ENCODE assay signal across 31 mouse cellular contexts in the genomic region with DNA sequence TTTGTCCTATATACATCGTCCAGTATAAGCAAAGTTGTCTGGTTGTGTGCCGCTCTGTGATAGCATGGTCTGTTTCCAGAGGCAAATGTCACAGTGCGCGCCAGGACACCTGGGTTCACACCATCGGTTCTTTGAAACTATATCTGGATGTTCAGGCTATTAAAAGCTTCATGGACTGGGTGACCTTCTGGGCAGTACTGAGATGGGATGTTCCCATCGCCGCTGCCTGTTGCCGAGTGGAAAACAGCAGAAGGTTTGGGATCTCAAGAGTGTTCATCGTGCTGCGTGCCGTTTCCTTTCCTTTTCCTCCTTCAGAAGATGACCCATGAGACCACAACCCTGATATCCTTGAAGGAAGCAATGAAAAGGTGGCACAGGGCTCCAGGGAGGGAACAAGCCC. TPM values are rescaled to one million over a fixed set of nuclear protein-coding genes. Genes with fewer than 3 reads are reported as not detected.
DNase-seq lines count a peak whose midpoint lies in the region; ATAC-seq and TF ChIP-seq lines count a peak whose summit lies in the region.
"Had no signal": no experiment of that assay in that cellular context is flagged by ENCODE, and none has a peak within 500 bp of the region (broad histone marks: within the 10 kb centered on the region; RNA-seq: fewer than 3 reads in every experiment).

A gene (plus strand): TSS at position 178 of the 400 bp plus-strand sequence.

- peak; percentile 61 to 76 for DNase-seq in gastrocnemius, adult 8-10 months (ENCODE audit: low spot score in 2 of 2)
- peak; percentile 63 for DNase-seq in gastrocnemius, postnatal 25 days
- peak; percentile 56 for DNase-seq in heart, postnatal 0 days (ENCODE audit: low spot score)
- DNase-seq in skeletal muscle tissue, adult 2 months (ENCODE audit: low read depth, low spot score), result peak; percentile 85
- no peak for DNase-seq in layer of hippocampus, postnatal 36 days
- DNase-seq in forebrain, embryonic 14.5 days (ENCODE audit: low spot score), result no peak
- DNase-seq in testis, postnatal 14 days (ENCODE audit: low spot score), result no peak
- DNase-seq: adrenal gland, postnatal 25 days; cerebellum, adult 8-10 months; cerebellum, postnatal 36 days; embryo, embryonic 11 days; kidney, postnatal 25 days; lung, adult 18-20 months; lung, postnatal 10 days; spleen, adult 18-20 months; thymus, postnatal 25 days had no signal

- 59% methylated on average over 11 of the region's 11 CpGs for WGBS in heart, postnatal 0 days
- whole genome bisulfite sequencing in forebrain, embryonic 14.5 days, result 90% methylated on average over 11 of the region's 11 CpGs

- no peaks in the 10 kb centered on the region for H3K4me1 ChIP-seq in heart, postnatal 0 days (ENCODE audit: control insufficient read depth, insufficient read depth)
- H3K4me1 ChIP-seq in forebrain, embryonic 14.5 days (ENCODE audit: control insufficient read depth, insufficient read depth, low read length), result no peaks in the 10 kb centered on the region
- H3K4me1 ChIP-seq: forebrain, embryonic 13.5 days; heart, embryonic 13.5 days; limb, embryonic 13.5 days; midbrain, embryonic 12.5 days; neural tube, embryonic 15.5 days had no signal

- H3K4me3 ChIP-seq in heart, postnatal 0 days (ENCODE audit: low read depth, low read length), result no peak within 1 kb of the TSS
- H3K4me3 ChIP-seq in forebrain, embryonic 14.5 days (ENCODE audit: low read depth, low read length), result no peak within 1 kb of the TSS
- H3K4me3 ChIP-seq: forebrain, embryonic 13.5 days; heart, embryonic 13.5 days; layer of hippocampus, adult 2 months; limb, embryonic 13.5 days; liver, embryonic 12.5 days; midbrain, embryonic 12.5 days; neural tube, embryonic 15.5 days had no signal

- no peak for TF ChIP-seq CTCF in heart, postnatal 0 days (IDR thresholded peaks at IDR 0.05; ENCODE audit: low read depth)

- no peak for TF ChIP-seq EP300 in heart, postnatal 0 days (IDR thresholded peaks at IDR 0.05; ENCODE audit: low read depth)

- H3K27me3 ChIP-seq in heart, postnatal 0 days (ENCODE audit: control insufficient read depth, insufficient read depth, low read length), result no peaks in the 10 kb centered on the region
- no peaks in the 10 kb centered on the region for H3K27me3 ChIP-seq in forebrain, embryonic 14.5 days (replicated peaks; ENCODE audit: control insufficient read depth, insufficient read depth, low read length)
- H3K27me3 ChIP-seq: forebrain, embryonic 13.5 days; heart, embryonic 13.5 days; limb, embryonic 13.5 days; midbrain, embryonic 12.5 days; neural tube, embryonic 15.5 days had no signal

- H3K4me2 ChIP-seq in heart, postnatal 0 days (ENCODE audit: low read depth, low read length), result peak within 1 kb of the TSS; percentile 31; the same call in 1 of the 2 replicates
- no peak within 1 kb of the TSS for H3K4me2 ChIP-seq in forebrain, embryonic 14.5 days (ENCODE audit: low read length)
- H3K4me2 ChIP-seq: forebrain, embryonic 13.5 days; heart, embryonic 13.5 days; limb, embryonic 13.5 days; liver, embryonic 12.5 days; midbrain, embryonic 12.5 days; neural tube, embryonic 15.5 days had no signal

- H3K9ac ChIP-seq in heart, postnatal 0 days (replicated peaks; ENCODE audit: low read depth, low read length), result no peak within 1 kb of the TSS
- H3K9ac ChIP-seq in forebrain, embryonic 14.5 days (ENCODE audit: low read length), result no peak within 1 kb of the TSS
- H3K9ac ChIP-seq: forebrain, embryonic 13.5 days; heart, embryonic 13.5 days; limb, embryonic 13.5 days; liver, embryonic 12.5 days; midbrain, embryonic 12.5 days; neural tube, embryonic 15.5 days had no signal

- 0 out of 2 replicates have a peak, but pooled peaks cover 3% of the 10 kb centered on the region for H3K9me3 ChIP-seq in heart, postnatal 0 days (replicated peaks; ENCODE audit: control insufficient read depth, low read length)
- H3K9me3 ChIP-seq in forebrain, embryonic 14.5 days (replicated peaks; ENCODE audit: control insufficient read depth, low read length), result no peaks in the 10 kb centered on the region
- H3K9me3 ChIP-seq: forebrain, embryonic 13.5 days; heart, embryonic 13.5 days; limb, embryonic 13.5 days; liver, embryonic 12.5 days; midbrain, embryonic 12.5 days; neural tube, embryonic 15.5 days had no signal

- no peak within 1 kb of the TSS for H3K27ac ChIP-seq in heart, postnatal 0 days (ENCODE audit: low read depth)
- no peak within 1 kb of the TSS for H3K27ac ChIP-seq in forebrain, embryonic 14.5 days (ENCODE audit: low read depth, low read length)
- H3K27ac ChIP-seq: forebrain, embryonic 13.5 days; heart, embryonic 13.5 days; layer of hippocampus, adult 2 months; limb, embryonic 13.5 days; liver, embryonic 12.5 days; midbrain, embryonic 12.5 days; neural tube, embryonic 15.5 days had no signal

- no peak; the same call in 1 of the 2 replicates for ATAC-seq in heart, postnatal 0 days (ENCODE audit: insufficient read depth, low read depth)
- ATAC-seq in forebrain, embryonic 14.5 days, result no peak
- ATAC-seq: activated CD4-positive, CD25-positive, alpha-beta regulatory T cell, adult 4 months; forebrain, embryonic 13.5 days; intestine, postnatal 0 days; liver, embryonic 12.5 days had no signal

- no peaks in the 10 kb centered on the region for H3K36me3 ChIP-seq in heart, postnatal 0 days (replicated peaks; ENCODE audit: control insufficient read depth, insufficient read depth, low read length)
- no peaks in the 10 kb centered on the region for H3K36me3 ChIP-seq in forebrain, embryonic 14.5 days (ENCODE audit: control insufficient read depth, insufficient read depth, low read length)
- H3K36me3 ChIP-seq: heart, embryonic 13.5 days; limb, embryonic 13.5 days; liver, embryonic 12.5 days; midbrain, embryonic 12.5 days; neural tube, embryonic 15.5 days had no signal

RNA-seq across cellular contexts. Expression of the gene that starts here (rescaled TPM):
- total RNA-seq in gastrocnemius, adult 8-10 months (2022), result 10 to 100 TPM; 55.5 to 79.7 (median 66.0) TPM
- total RNA-seq in gastrocnemius, postnatal 25 days (2021), result 10 to 100 TPM; 48.0 to 55.0 TPM
- 0.15 and 0.31 TPM in 2 replicates for total RNA-seq in heart, postnatal 0 days (2014; rRNA removed; ENCODE audit: low replicate concordance)
- polyA plus RNA-seq in heart, postnatal 0 days (2015; fragmentation: Nextera tagmentation; extraction: Ambion mirVana), result 2.8 and 3.1 TPM in 2 replicates
- total RNA-seq in layer of hippocampus, postnatal 36 days (2021), result under 1 TPM in 1 of 2 experiments, not detected in 1; 0.28 TPM
- not detected in 2 replicates for polyA plus RNA-seq in forebrain, embryonic 14.5 days (2014; fragmentation: Nextera tagmentation; extraction: Ambion mirVana)
- total RNA-seq: layer of hippocampus, adult 2 months; left cerebral cortex, postnatal 14 days; megakaryocyte progenitor cell, adult 5-6 weeks had no signal
- polyA plus RNA-seq: activated CD4-positive, CD25-positive, alpha-beta regulatory T cell, adult 4 months; C2C12; embryonic facial prominence, embryonic 14.5 days; forebrain, embryonic 13.5 days; hindbrain, embryonic 11.5 days; intestine, postnatal 0 days; kidney, embryonic 14.5 days; limb, embryonic 13.5 days; liver, embryonic 12.5 days; midbrain, embryonic 12.5 days; neural tube, embryonic 15.5 days had no signal

Comparison
In these comparisons a context has a peak if more than half of its experiments do, and no peak if none do; other contexts are left out.
1. RNA of the gene that starts here (total RNA-seq): 55.5 to 79.7 TPM in gastrocnemius, adult 8-10 months and 48.0 to 55.0 TPM in gastrocnemius, postnatal 25 days; 0.15 to 0.31 TPM in heart, postnatal 0 days and 0.28 TPM in layer of hippocampus, postnatal 36 days; every median in the first group is over 10 times any median in the second.
2. DNase-seq: peak in gastrocnemius, adult 8-10 months (2 of 2), gastrocnemius, postnatal 25 days (single experiment), heart, postnatal 0 days (single experiment) and skeletal muscle tissue, adult 2 months (single experiment); none in layer of hippocampus, postnatal 36 days (0 of 2), forebrain, embryonic 14.5 days (single experiment) and testis, postnatal 14 days (single experiment).